Mouse (Mus musculus) liver, postnatal 0 days (tissue): ENCODE measurements around the gene Dppa3.

Experiments used
- CTCF ChIP-seq: sonication (generic); IDR thresholded peaks from 2 replicates; pipeline ENCODE4 v1.5.1; 2016; ENCODE audit warnings: antibody characterized with exemption, low read depth
- EP300 ChIP-seq: IDR thresholded peaks from 2 replicates; pipeline ENCODE4 v1.6.1; 2016; ENCODE audit warnings: antibody characterized with exemption, low read depth, mild to moderate bottlenecking

GRCm38 (mm10) chr6:122605483-122605882, 20.7 kb upstream of the Dppa3 start:
- peak; percentile 55 for TF ChIP-seq CTCF
- TF ChIP-seq EP300: no peak
